Mouse (Mus musculus) cerebellum, adult 2 months (tissue): ENCODE measurements around the gene Ptges3l.
"Not testable (repeated sequence)": the region's sequence is repeated elsewhere in the genome, so short reads cannot be mapped to it uniquely, and the experiment has no call there.

Experiments
- CTCF ChIP-seq: fragments of 200-500 bp; IDR thresholded peaks from 2 replicates; pipeline ENCODE4 v1.5.1; 2011; ENCODE audit warnings: low read depth, mild to moderate bottlenecking, control low read depth, low read length, moderate library complexity, borderline replicate concordance; ENCODE audit not compliant: insufficient read depth
- POLR2A ChIP-seq: fragments of 200-500 bp; IDR thresholded peaks from 2 replicates; pipeline ENCODE4 v1.6.1; 2011; ENCODE audit warnings: low read length, control low read depth, borderline replicate concordance; ENCODE audit not compliant: insufficient read depth

DNA sequence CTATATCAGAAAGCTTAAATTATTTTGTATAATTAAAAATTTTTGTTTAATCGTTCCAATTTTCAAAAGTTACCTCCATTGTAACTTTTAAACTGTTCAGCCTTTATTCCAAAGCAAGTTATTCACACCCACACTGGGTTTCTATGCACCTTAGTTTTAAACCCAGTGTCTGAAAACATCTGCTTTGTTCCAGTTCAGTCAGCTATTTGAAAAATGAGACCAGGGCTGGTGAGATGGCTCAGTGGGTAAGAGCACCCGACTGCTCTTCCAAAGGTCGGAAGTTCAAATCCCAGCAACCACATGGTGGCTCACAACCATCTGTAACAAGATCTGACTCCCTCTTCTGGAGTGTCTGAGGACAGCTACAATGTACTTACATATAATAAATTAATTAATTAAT is 12.9 kb upstream of the Ptges3l start:
- not testable (repeated sequence) for TF ChIP-seq POLR2A, CTCF
